Mouse (Mus musculus) CH12.LX (cell line): Measurements from ENCODE around the gene Pcdh7.

Source experiments
- MAX ChIP-seq: IDR thresholded peaks from 2 replicates; pipeline ENCODE4 v1.6.1; 2011; ENCODE audit warnings: low read length, improper control_type of control experiment
- MXI1 ChIP-seq: IDR thresholded peaks from 2 replicates; pipeline ENCODE4 v1.6.1; 2011; ENCODE audit warnings: mild to moderate bottlenecking, low read depth, low read length, improper control_type of control experiment
- SIN3A ChIP-seq: IDR thresholded peaks from 2 replicates; pipeline ENCODE4 v1.6.1; 2012; ENCODE audit warnings: low read length, improper control_type of control experiment, inconsistent platforms
- USF1 ChIP-seq: IDR thresholded peaks from 2 replicates; pipeline ENCODE4 v1.6.1; 2014; ENCODE audit warnings: low read depth, mild to moderate bottlenecking, inconsistent platforms, low read length, improper control_type of control experiment

DNA sequence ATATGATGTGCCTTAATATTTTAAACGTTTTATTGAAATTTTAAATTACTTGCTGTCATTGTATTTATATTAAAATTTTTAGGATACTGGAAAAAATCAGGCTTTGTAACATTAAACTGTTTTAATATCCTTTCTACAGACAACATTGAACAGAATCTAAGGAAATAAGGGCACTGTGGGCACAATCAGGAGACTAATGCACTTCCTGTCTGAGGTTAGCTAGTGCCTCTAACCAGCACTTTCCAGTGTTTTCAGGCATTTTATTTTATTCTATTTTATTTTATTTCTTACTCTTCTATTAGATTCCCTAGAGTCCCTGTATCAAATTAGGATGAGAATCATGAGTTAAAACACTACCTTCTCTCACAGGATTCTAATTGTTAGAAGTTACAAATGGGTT lies 28.1 kb downstream of the Pcdh7 start:
- TF ChIP-seq MXI1 (no peak), SIN3A (no peak), MAX (no peak), USF1 (no peak)
